Mouse (Mus musculus) kidney, adult 2 months (tissue): Measurements from ENCODE around the gene Ptgis.

Experiments
- CTCF ChIP-seq: fragments of 200-500 bp; conservative IDR thresholded peaks from 2 replicates; pipeline ENCODE4 v1.5.1; 2011; ENCODE audit warnings: low read depth, mild to moderate bottlenecking, control low read depth, low read length, moderate library complexity, mixed read lengths; ENCODE audit not compliant: insufficient read depth, insufficient read length
- POLR2A ChIP-seq: fragments of 200-500 bp; IDR thresholded peaks from one replicate; pipeline ENCODE4 v1.6.1; 2011; ENCODE audit warnings: low read depth, low read length, control low read depth

DNA sequence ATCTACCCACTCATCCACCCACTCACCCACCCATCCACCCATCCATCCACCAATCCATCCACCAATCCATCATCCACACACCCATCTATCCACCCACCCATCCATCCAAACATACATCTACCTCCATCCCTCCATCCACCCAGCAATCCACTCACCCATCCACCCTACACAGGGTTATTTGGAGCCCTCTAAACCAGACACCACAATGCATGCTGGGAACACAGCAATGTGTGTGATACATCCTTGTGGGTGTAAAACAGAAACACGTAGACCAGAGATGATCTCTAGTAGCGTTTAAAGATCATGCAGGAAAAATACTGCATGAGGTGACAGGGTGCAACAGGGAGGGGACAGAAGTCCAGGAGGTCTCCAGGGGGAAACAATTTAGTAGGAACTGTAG is 55.0 kb downstream of the Ptgis start:
- no peak for TF ChIP-seq CTCF
- no peak for TF ChIP-seq POLR2A
